17 mouse cellular contexts compared by ENCODE assay signal in genomic region chr1:176033698-176034097, GRCm38 (mm10). TPM values are rescaled to one million over a fixed set of nuclear protein-coding genes. Genes with fewer than 3 reads are reported as not detected.
"Had no signal": no experiment of that assay in that cellular context is flagged by ENCODE, and none has a peak within 500 bp of the region (broad histone marks: within the 10 kb centered on the region; RNA-seq: fewer than 3 reads in every experiment).

No protein-coding gene starts in this region.

- H3K27me3 ChIP-seq: limb, embryonic 13.5 days; limb, embryonic 15.5 days; liver, embryonic 12.5 days; megakaryocyte, embryonic 14.5 days; midbrain, embryonic 13.5 days; midbrain, embryonic 15.5 days; neural tube, embryonic 12.5 days had no signal

- H3K4me3 ChIP-seq: limb, embryonic 13.5 days; limb, embryonic 15.5 days; liver, embryonic 12.5 days; megakaryocyte, embryonic 14.5 days; midbrain, embryonic 13.5 days; midbrain, embryonic 15.5 days; neural tube, embryonic 12.5 days had no signal

- H3K4me2 ChIP-seq: limb, embryonic 13.5 days; limb, embryonic 15.5 days; liver, embryonic 12.5 days; midbrain, embryonic 11.5 days; midbrain, embryonic 13.5 days; midbrain, embryonic 15.5 days; neural tube, embryonic 12.5 days had no signal

- DNase-seq: right cerebral cortex, postnatal 14 days; thymus, adult 2 months; thymus, postnatal 25 days; thymus, postnatal 4 days had no signal

- H3K36me3 ChIP-seq: limb, embryonic 13.5 days; limb, embryonic 15.5 days; liver, embryonic 12.5 days; midbrain, embryonic 13.5 days; midbrain, embryonic 15.5 days; neural tube, embryonic 12.5 days had no signal

- ATAC-seq: liver, embryonic 12.5 days; midbrain, embryonic 13.5 days; midbrain, embryonic 15.5 days had no signal

- H3K4me1 ChIP-seq: limb, embryonic 13.5 days; limb, embryonic 15.5 days; liver, embryonic 12.5 days; midbrain, embryonic 13.5 days; neural tube, embryonic 12.5 days had no signal

- H3K9me3 ChIP-seq: limb, embryonic 15.5 days; liver, embryonic 12.5 days; midbrain, embryonic 13.5 days; midbrain, embryonic 15.5 days; neural tube, embryonic 12.5 days had no signal

- H3K27ac ChIP-seq: limb, embryonic 13.5 days; limb, embryonic 15.5 days; liver, embryonic 12.5 days; liver, embryonic 14.5 days; macrophage; midbrain, embryonic 13.5 days; midbrain, embryonic 15.5 days; neural tube, embryonic 12.5 days had no signal

- H3K9ac ChIP-seq: limb, embryonic 13.5 days; limb, embryonic 15.5 days; liver, embryonic 12.5 days; liver, embryonic 14.5 days; midbrain, embryonic 13.5 days; midbrain, embryonic 15.5 days; neural tube, embryonic 12.5 days had no signal

RNA-seq across cellular contexts. Expression of gene Rbm8a2, which starts 54.8 kb away (rescaled TPM):
- polyA plus RNA-seq: liver, adult 2 months; spleen, adult 2 months; testis, adult 2 months; thymus, adult 2 months had no signal
